Mouse (Mus musculus): ENCODE measurements around the gene Fanci. TPM values are rescaled to one million over a fixed set of nuclear protein-coding genes. Genes with fewer than 3 reads are reported as not detected.

The Fanci gene
- polyA plus RNA-seq, 1 experiment from 2014 or later, result 21.4 TPM

GRCm38 (mm10) chr7:79447486-79447885 is 55.8 kb downstream of the Fanci start:
- no peak for DNase-seq (ENCODE audit: low spot score)
- Histone ChIP-seq H3K4me2 (ENCODE audit: low read depth, low read length) (no peak overlapping the region), H3K9me3 (replicated peaks; ENCODE audit: control insufficient read depth, low read length) (no peaks in the 10 kb centered on the region), H3K9ac (replicated peaks; ENCODE audit: low read length) (no peak overlapping the region), H3K27me3 (ENCODE audit: control insufficient read depth, insufficient read depth, low read length) (no peaks in the 10 kb centered on the region), H3K4me1 (ENCODE audit: control insufficient read depth, insufficient read depth, low read length) (no peaks in the 10 kb centered on the region), H3K4me3 (ENCODE audit: low read depth, low read length) (no peak overlapping the region), H3K36me3 (replicated peaks; ENCODE audit: control insufficient read depth, insufficient read depth, low read depth, low read length) (peaks cover 3% of the 10 kb centered on the region), H3K27ac (replicated peaks; ENCODE audit: low read depth, low read length) (no peak overlapping the region)
- 90% methylated on average over 3 of the region's 3 CpGs for WGBS
- ATAC-seq (replicated peaks; ENCODE audit: insufficient number of reproducible peaks, low FRiP score, low TSS enrichment, low read depth), result no peak

GRCm38 (mm10) chr7:79461721-79462120 is 70.0 kb downstream of the Fanci start:
- DNase-seq (ENCODE audit: low spot score) (no peak), ATAC-seq (replicated peaks; ENCODE audit: insufficient number of reproducible peaks, low FRiP score, low TSS enrichment, low read depth) (no peak)
- H3K4me1 ChIP-seq (ENCODE audit: control insufficient read depth, insufficient read depth, low read length), result peaks cover 7% of the 10 kb centered on the region; the same call in 1 of the 2 replicates
- no peak overlapping the region for H3K4me3 ChIP-seq (ENCODE audit: low read depth, low read length)
- H3K9ac ChIP-seq (replicated peaks; ENCODE audit: low read length), result no peak overlapping the region
- no peak overlapping the region for H3K27ac ChIP-seq (replicated peaks; ENCODE audit: low read depth, low read length)
- peaks cover 24% of the 10 kb centered on the region for H3K36me3 ChIP-seq (replicated peaks; ENCODE audit: control insufficient read depth, insufficient read depth, low read depth, low read length)
- no peak overlapping the region for H3K4me2 ChIP-seq (ENCODE audit: low read depth, low read length)
- no peaks in the 10 kb centered on the region for H3K9me3 ChIP-seq (replicated peaks; ENCODE audit: control insufficient read depth, low read length)
- 0 out of 2 replicates have a peak, but pooled peaks cover 2% of the 10 kb centered on the region for H3K27me3 ChIP-seq (ENCODE audit: control insufficient read depth, insufficient read depth, low read length)
- 91% methylated on average over 10 of the region's 10 CpGs for WGBS

GRCm38 (mm10) chr7:79463376-79464077 is 71.8 kb downstream of the Fanci start:
- Histone ChIP-seq H3K27ac (replicated peaks; ENCODE audit: low read depth, low read length) (no peak overlapping the region), H3K36me3 (replicated peaks; ENCODE audit: control insufficient read depth, insufficient read depth, low read depth, low read length) (peaks cover 17% of the 10 kb centered on the region), H3K9ac (replicated peaks; ENCODE audit: low read length) (no peak overlapping the region), H3K27me3 (ENCODE audit: control insufficient read depth, insufficient read depth, low read length) (0 out of 2 replicates have a peak, but pooled peaks cover 2% of the 10 kb centered on the region), H3K9me3 (replicated peaks; ENCODE audit: control insufficient read depth, low read length) (no peaks in the 10 kb centered on the region), H3K4me2 (ENCODE audit: low read depth, low read length) (no peak overlapping the region), H3K4me1 (ENCODE audit: control insufficient read depth, insufficient read depth, low read length) (peaks cover 7% of the 10 kb centered on the region), H3K4me3 (ENCODE audit: low read depth, low read length) (no peak overlapping the region)
- ATAC-seq (replicated peaks; ENCODE audit: insufficient number of reproducible peaks, low FRiP score, low TSS enrichment, low read depth) (no peak), DNase-seq (ENCODE audit: low spot score) (no peak)
- 89% methylated on average over 11 of the region's 11 CpGs for WGBS

GRCm38 (mm10) chr7:79464776-79465420 is 73.2 kb downstream of the Fanci start:
- no peak overlapping the region for H3K27ac ChIP-seq (replicated peaks; ENCODE audit: low read depth, low read length)
- peak overlapping the region; percentile 80 for H3K4me3 ChIP-seq (ENCODE audit: low read depth, low read length)
- no peak for ATAC-seq (replicated peaks; ENCODE audit: insufficient number of reproducible peaks, low FRiP score, low TSS enrichment, low read depth)
- 6% methylated on average over 47 of the region's 47 CpGs for WGBS
- 0 out of 2 replicates have a peak, but pooled peaks cover 2% of the 10 kb centered on the region for H3K27me3 ChIP-seq (ENCODE audit: control insufficient read depth, insufficient read depth, low read length)
- H3K9me3 ChIP-seq (replicated peaks; ENCODE audit: control insufficient read depth, low read length), result no peaks in the 10 kb centered on the region
- H3K9ac ChIP-seq (replicated peaks; ENCODE audit: low read length), result peak overlapping the region; percentile 73
- H3K4me1 ChIP-seq (ENCODE audit: control insufficient read depth, insufficient read depth, low read length), result peaks cover 7% of the 10 kb centered on the region
- peak; percentile 21 for DNase-seq (ENCODE audit: low spot score)
- peaks cover 9% of the 10 kb centered on the region for H3K36me3 ChIP-seq (replicated peaks; ENCODE audit: control insufficient read depth, insufficient read depth, low read depth, low read length)
- peak overlapping the region; percentile 89 for H3K4me2 ChIP-seq (ENCODE audit: low read depth, low read length)

DNA sequence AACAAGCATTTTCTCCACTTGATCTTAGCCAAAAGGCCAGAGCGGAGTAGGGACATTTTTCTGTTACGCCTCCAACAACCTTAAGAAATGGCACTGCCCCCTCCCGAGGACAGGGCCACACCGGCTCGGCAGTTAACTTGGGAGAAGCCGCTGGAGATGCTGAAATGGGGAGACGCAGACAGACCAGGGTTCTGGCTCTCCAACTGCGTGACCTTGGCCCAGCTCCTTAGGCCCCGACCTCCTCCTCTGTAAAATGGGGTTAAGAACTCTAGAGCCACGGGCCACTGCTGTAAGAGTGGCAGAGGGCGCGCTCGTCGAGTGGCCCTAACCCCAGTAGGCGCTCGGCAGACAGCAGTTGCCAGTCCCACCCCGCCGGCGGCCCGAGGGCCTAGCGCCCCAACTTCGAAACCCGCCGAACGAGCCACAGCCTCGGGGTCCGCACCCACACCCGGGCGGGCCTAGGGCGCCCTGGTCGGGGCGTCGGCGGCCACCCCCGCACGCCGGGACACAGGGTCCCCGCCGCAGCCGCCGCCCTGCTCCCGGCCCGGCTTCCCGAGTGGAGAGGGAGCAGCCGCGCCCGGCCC is 73.8 kb downstream of the Fanci start:
- Histone ChIP-seq H3K9me3 (replicated peaks; ENCODE audit: control insufficient read depth, low read length) (no peaks in the 10 kb centered on the region), H3K27ac (replicated peaks; ENCODE audit: low read depth, low read length) (peak overlapping the region; percentile 43; the same call in 1 of the 2 replicates), H3K4me2 (ENCODE audit: low read depth, low read length) (peak overlapping the region; percentile 89), H3K36me3 (replicated peaks; ENCODE audit: control insufficient read depth, insufficient read depth, low read depth, low read length) (peaks cover 7% of the 10 kb centered on the region), H3K27me3 (ENCODE audit: control insufficient read depth, insufficient read depth, low read length) (0 out of 2 replicates have a peak, but pooled peaks cover 2% of the 10 kb centered on the region), H3K4me3 (ENCODE audit: low read depth, low read length) (peak overlapping the region; percentile 80), H3K4me1 (ENCODE audit: control insufficient read depth, insufficient read depth, low read length) (peaks cover 7% of the 10 kb centered on the region), H3K9ac (replicated peaks; ENCODE audit: low read length) (peak overlapping the region; percentile 73)
- DNase-seq (ENCODE audit: low spot score), result peak; percentile 49
- under 1% methylated on average over 37 of the region's 47 CpGs for WGBS
- ATAC-seq (replicated peaks; ENCODE audit: insufficient number of reproducible peaks, low FRiP score, low TSS enrichment, low read depth), result peak; percentile 53

DNA sequence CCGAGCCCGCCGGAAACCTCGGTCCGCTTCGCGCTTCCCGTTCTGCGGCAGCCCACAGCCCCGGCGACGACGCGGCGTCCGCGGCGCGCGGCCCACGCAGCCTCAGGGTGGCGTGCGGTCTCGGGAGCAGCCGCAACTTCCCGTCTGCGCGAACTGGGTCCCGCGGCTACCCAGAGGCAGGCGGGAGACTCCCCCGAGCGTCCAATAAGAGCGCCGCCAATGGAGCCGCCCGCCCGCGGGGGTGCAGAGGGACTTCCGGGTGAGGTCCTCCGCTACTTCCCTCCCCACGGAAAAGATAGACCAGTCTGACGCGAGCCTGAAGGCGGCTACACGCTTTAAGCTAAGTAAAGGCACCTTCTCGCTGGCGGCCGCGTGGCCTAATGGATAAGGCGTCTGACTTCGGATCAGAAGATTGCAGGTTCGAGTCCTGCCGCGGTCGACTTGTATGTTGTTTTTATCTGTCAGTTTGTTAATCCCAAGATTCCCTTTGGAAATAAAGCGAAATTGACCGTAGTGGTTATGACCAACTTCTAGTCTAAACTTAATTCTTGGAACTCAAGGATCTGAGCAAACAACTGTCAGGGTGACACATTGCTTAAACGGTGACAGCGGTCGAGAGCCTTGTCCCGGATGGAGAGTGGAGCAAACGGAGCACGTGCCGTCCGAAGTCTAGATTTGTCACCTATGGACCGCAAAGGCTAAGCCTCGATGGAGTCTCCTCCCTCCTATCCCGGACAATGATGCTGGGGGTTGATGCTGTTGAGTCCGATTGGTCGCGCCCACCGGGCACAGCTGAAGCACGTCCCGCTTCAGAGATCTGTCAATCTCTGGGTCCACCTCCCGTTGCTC is 74.5 kb downstream of the Fanci start, which contains the start of gene Polg:
Polg (minus strand) TSS at position 310 of the 849 bp plus-strand sequence.
- H3K9ac ChIP-seq (replicated peaks; ENCODE audit: low read length), result peak within 1 kb of the TSS; percentile 73
- peaks cover 7% of the 10 kb centered on the region for H3K4me1 ChIP-seq (ENCODE audit: control insufficient read depth, insufficient read depth, low read length)
- H3K4me2 ChIP-seq (ENCODE audit: low read depth, low read length), result peak within 1 kb of the TSS; percentile 89
- peak; percentile 96 for ATAC-seq (replicated peaks; ENCODE audit: insufficient number of reproducible peaks, low FRiP score, low TSS enrichment, low read depth)
- WGBS, result under 1% methylated on average over 76 of the region's 76 CpGs
- H3K4me3 ChIP-seq (ENCODE audit: low read depth, low read length), result peak within 1 kb of the TSS; percentile 80
- DNase-seq (ENCODE audit: low spot score), result peak; percentile 96
- H3K36me3 ChIP-seq (replicated peaks; ENCODE audit: control insufficient read depth, insufficient read depth, low read depth, low read length), result peaks cover 4% of the 10 kb centered on the region
- H3K9me3 ChIP-seq (replicated peaks; ENCODE audit: control insufficient read depth, low read length), result no peaks in the 10 kb centered on the region
- 0 out of 2 replicates have a peak, but pooled peaks cover 2% of the 10 kb centered on the region for H3K27me3 ChIP-seq (ENCODE audit: control insufficient read depth, insufficient read depth, low read length)
- H3K27ac ChIP-seq (replicated peaks; ENCODE audit: low read depth, low read length), result peak within 1 kb of the TSS; percentile 43; the same call in 1 of the 2 replicates

- DNase-seq (ENCODE audit: low spot score) (peak; percentile 12), ATAC-seq (replicated peaks; ENCODE audit: insufficient number of reproducible peaks, low FRiP score, low TSS enrichment, low read depth) (no peak)
- no peak overlapping the region for H3K9ac ChIP-seq (replicated peaks; ENCODE audit: low read length)
- H3K4me2 ChIP-seq (ENCODE audit: low read depth, low read length), result peak overlapping the region; percentile 24; the same call in 1 of the 2 replicates
- H3K27ac ChIP-seq (replicated peaks; ENCODE audit: low read depth, low read length), result no peak overlapping the region
- H3K36me3 ChIP-seq (replicated peaks; ENCODE audit: control insufficient read depth, insufficient read depth, low read depth, low read length), result no peaks in the 10 kb centered on the region
- no peaks in the 10 kb centered on the region for H3K9me3 ChIP-seq (replicated peaks; ENCODE audit: control insufficient read depth, low read length)
- H3K4me3 ChIP-seq (ENCODE audit: low read depth, low read length), result no peak overlapping the region
- peaks cover 7% of the 10 kb centered on the region for H3K4me1 ChIP-seq (ENCODE audit: control insufficient read depth, insufficient read depth, low read length)
- 0 out of 2 replicates have a peak, but pooled peaks cover 2% of the 10 kb centered on the region for H3K27me3 ChIP-seq (ENCODE audit: control insufficient read depth, insufficient read depth, low read length)
- 4% methylated on average over 4 of the region's 6 CpGs for WGBS
Measured at GRCm38 (mm10) chr7:79467951-79468350, 76.2 kb downstream of the Fanci start.
